Mouse (Mus musculus) spleen, postnatal 14 days (tissue): ENCODE data around the gene Gabrr1.

Source experiments
- DNase-seq, 2 experiments: peaks; one replicate each; pipeline ENCODE4 v3.0.0; 2021 to 2022; ENCODE audit warnings: low spot score in 2 of 2

Gene Gabrr1

DNA sequence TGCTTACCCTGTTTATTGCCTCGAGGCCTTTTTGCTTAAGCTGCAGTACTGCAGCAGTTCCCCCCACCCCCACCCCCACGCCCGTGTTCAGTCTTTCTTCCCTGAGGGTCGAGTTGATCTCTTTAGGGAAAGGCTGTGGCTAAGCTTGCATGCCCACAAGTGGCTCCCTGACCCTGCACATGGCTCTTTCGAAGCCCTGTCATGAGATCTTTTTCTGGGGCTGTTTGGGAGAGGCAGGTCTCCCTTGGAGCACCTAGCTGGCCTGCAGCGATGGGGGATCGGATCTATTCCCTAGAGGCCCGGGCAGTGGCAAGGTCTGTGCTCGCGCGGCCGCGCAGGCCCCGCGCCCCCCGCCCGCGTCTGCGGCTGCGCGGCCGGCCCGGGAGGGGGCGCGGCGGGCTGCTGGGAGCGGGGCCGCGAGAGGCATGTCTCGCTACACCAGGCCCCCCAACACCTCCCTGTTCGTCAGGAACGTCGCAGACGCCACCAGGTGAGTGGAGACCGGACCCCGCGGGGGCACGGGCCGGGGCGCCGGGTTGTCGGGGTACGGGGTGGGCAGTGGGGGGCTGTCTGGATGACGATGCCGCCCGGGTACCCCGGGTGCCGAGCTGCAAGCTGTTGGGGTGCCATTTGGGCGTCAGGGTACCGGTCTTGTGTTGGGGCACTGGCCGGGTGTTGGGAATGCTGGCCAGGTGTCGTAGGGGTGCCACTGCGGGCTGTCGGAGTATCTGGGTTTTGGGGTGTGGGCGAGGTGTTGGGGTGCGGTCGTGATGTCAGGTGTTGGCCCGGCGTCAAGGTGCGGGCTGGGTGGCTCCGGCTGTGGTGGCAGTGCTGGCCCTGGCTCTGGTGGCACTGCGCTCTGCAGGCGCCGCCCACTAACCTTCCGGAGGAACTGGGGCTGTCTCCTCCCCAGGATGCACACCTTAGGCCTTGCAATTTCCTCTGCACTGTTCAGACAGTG, 76.8 kb downstream of the Gabrr1 start, which contains the start of gene Srsf12:
TSS of gene Srsf12 (plus strand) at position 111 of the 961 bp plus-strand sequence.
- DNase-seq = no peak
